Mouse (Mus musculus): ENCODE data around the gene Gtpbp4.
A peak's percentile ranks its signal among the peaks of the same experiment; 100 is the strongest.
"Not testable (repeated sequence)": the region's sequence is repeated elsewhere in the genome, so short reads cannot be mapped to it uniquely, and the experiment has no call there.

Gtpbp4 gene

GRCm38 (mm10) chr13:8995990-8996786 lies at the start of gene Gtpbp4:
Gtpbp4 (minus strand) TSS chr13:8996083.
- DNase-seq (ENCODE audit: low spot score in 2 of 2), result peak; percentile 90 to 95

GRCm38 (mm10) chr13:9044731-9045130 lies 48.8 kb upstream of the Gtpbp4 start:
- DNase-seq (ENCODE audit: low spot score in 2 of 2), result no peak

- no peak for DNase-seq (ENCODE audit: low spot score in 2 of 2)
Observed at GRCm38 (mm10) chr13:9043289-9044049, 47.6 kb upstream of the Gtpbp4 start.

GRCm38 (mm10) chr13:9040626-9041025 lies 44.7 kb upstream of the Gtpbp4 start:
- no peak for DNase-seq (ENCODE audit: low spot score in 2 of 2)

GRCm38 (mm10) chr13:9031996-9032661 lies 36.2 kb upstream of the Gtpbp4 start:
- no peak for DNase-seq (ENCODE audit: low spot score in 2 of 2)

- no peak for DNase-seq (ENCODE audit: low spot score in 2 of 2)
Observed at GRCm38 (mm10) chr13:9030364-9030763, 34.5 kb upstream of the Gtpbp4 start.

GRCm38 (mm10) chr13:9027251-9027650 lies 31.4 kb upstream of the Gtpbp4 start:
- no peak for DNase-seq (ENCODE audit: low spot score in 2 of 2)

GRCm38 (mm10) chr13:9022623-9023022 lies 26.7 kb upstream of the Gtpbp4 start:
- DNase-seq (ENCODE audit: low spot score in 2 of 2), result no peak

GRCm38 (mm10) chr13:9021556-9021955 lies 25.7 kb upstream of the Gtpbp4 start:
- no peak for DNase-seq (ENCODE audit: low spot score in 2 of 2)

GRCm38 (mm10) chr13:9019713-9020112 lies 23.8 kb upstream of the Gtpbp4 start:
- no peak for DNase-seq (ENCODE audit: low spot score in 2 of 2)

- DNase-seq (ENCODE audit: low spot score in 2 of 2), result no peak
Observed at GRCm38 (mm10) chr13:9018974-9019587, 23.2 kb upstream of the Gtpbp4 start.

- no peak for DNase-seq (ENCODE audit: low spot score in 2 of 2)
Observed at GRCm38 (mm10) chr13:9017190-9017589, 21.3 kb upstream of the Gtpbp4 start.

- no peak for DNase-seq (ENCODE audit: low spot score in 2 of 2)
Observed at GRCm38 (mm10) chr13:9014431-9014830, 18.5 kb upstream of the Gtpbp4 start.

GRCm38 (mm10) chr13:9013483-9013882 lies 17.6 kb upstream of the Gtpbp4 start:
- DNase-seq (ENCODE audit: low spot score in 2 of 2), result no peak

- DNase-seq (ENCODE audit: low spot score in 2 of 2), result no peak
Observed at GRCm38 (mm10) chr13:9011596-9012350, 15.9 kb upstream of the Gtpbp4 start.

GRCm38 (mm10) chr13:9003306-9003705 lies 7.4 kb upstream of the Gtpbp4 start:
- no peak for DNase-seq (ENCODE audit: low spot score in 2 of 2)

GRCm38 (mm10) chr13:8999464-8999863 lies 3.6 kb upstream of the Gtpbp4 start:
- DNase-seq (ENCODE audit: low spot score in 2 of 2), result no peak

GRCm38 (mm10) chr13:8997221-8997620 lies 1.3 kb upstream of the Gtpbp4 start:
- not testable (repeated sequence) for DNase-seq (ENCODE audit: low spot score in 2 of 2)

- no peak for DNase-seq (ENCODE audit: low spot score in 2 of 2)
Observed at GRCm38 (mm10) chr13:8995159-8995989, 509 bp downstream of the Gtpbp4 start.

- DNase-seq (ENCODE audit: low spot score in 2 of 2), result no peak
Observed at GRCm38 (mm10) chr13:8992231-8992630, 3.7 kb downstream of the Gtpbp4 start.
